Mouse (Mus musculus): Measurements from ENCODE around the gene Lrrfip1. TPM values are rescaled to one million over a fixed set of nuclear protein-coding genes. Genes with fewer than 3 reads are reported as not detected.

Gene Lrrfip1
- polyA plus RNA-seq, 1 experiment from 2014 or later, result 45.3 TPM

- Histone ChIP-seq H3K27me3 (replicated peaks) (no peaks in the 10 kb centered on the region), H3K27ac (replicated peaks) (no peak overlapping the region), H3K36me3 (no peaks in the 10 kb centered on the region), H3K9ac (replicated peaks) (no peak overlapping the region), H3K4me1 (peaks cover 16% of the 10 kb centered on the region), H3K9me3 (replicated peaks) (no peaks in the 10 kb centered on the region), H3K4me2 (no peak overlapping the region), H3K4me3 (replicated peaks) (no peak overlapping the region)
- WGBS, result 92% methylated on average over 9 of the region's 9 CpGs
- no peak for ATAC-seq (ENCODE audit: low FRiP score)
These were observed 78.9 kb downstream of the Lrrfip1 start for GRCm38 (mm10) chr1:91077456-91077855.

- WGBS, result 84% methylated on average over 8 of the region's 8 CpGs
These were observed 79.4 kb downstream of the Lrrfip1 start for GRCm38 (mm10) chr1:91077980-91078379.

GRCm38 (mm10) chr1:91079740-91080422 lies 81.3 kb downstream of the Lrrfip1 start:
- peak overlapping the region; percentile 33; the same call in 1 of the 2 replicates for H3K27ac ChIP-seq (replicated peaks)

More at GRCm38 (mm10) chr1:91077980-91078379, 79.4 kb downstream of the Lrrfip1 start:
- Histone ChIP-seq H3K27me3 (replicated peaks) (no peaks in the 10 kb centered on the region), H3K9me3 (replicated peaks) (no peaks in the 10 kb centered on the region), H3K4me1 (peaks cover 19% of the 10 kb centered on the region), H3K4me3 (replicated peaks) (no peak overlapping the region), H3K27ac (replicated peaks) (no peak overlapping the region), H3K36me3 (no peaks in the 10 kb centered on the region), H3K4me2 (no peak overlapping the region), H3K9ac (replicated peaks) (no peak overlapping the region)
- ATAC-seq (ENCODE audit: low FRiP score), result no peak

GRCm38 (mm10) chr1:91080423-91080749 lies 81.8 kb downstream of the Lrrfip1 start:
- no peak overlapping the region for H3K9ac ChIP-seq (replicated peaks)
- H3K4me2 ChIP-seq, result no peak overlapping the region
- no peak; the same call in 1 of the 2 replicates for ATAC-seq (ENCODE audit: low FRiP score)
- H3K27ac ChIP-seq (replicated peaks), result no peak overlapping the region
- no peaks in the 10 kb centered on the region for H3K36me3 ChIP-seq
- H3K9me3 ChIP-seq (replicated peaks), result no peaks in the 10 kb centered on the region
- no peak overlapping the region for H3K4me3 ChIP-seq (replicated peaks)
- WGBS, result 78% methylated on average over 7 of the region's 7 CpGs
- H3K27me3 ChIP-seq (replicated peaks), result no peaks in the 10 kb centered on the region
- peaks cover 22% of the 10 kb centered on the region for H3K4me1 ChIP-seq

More at GRCm38 (mm10) chr1:91079740-91080422, 81.3 kb downstream of the Lrrfip1 start:
- H3K36me3 ChIP-seq, result no peaks in the 10 kb centered on the region
- H3K4me3 ChIP-seq (replicated peaks), result no peak overlapping the region
- H3K9ac ChIP-seq (replicated peaks), result no peak overlapping the region
- 46% methylated on average over 10 of the region's 10 CpGs for WGBS
- H3K4me2 ChIP-seq, result no peak overlapping the region
- ATAC-seq (ENCODE audit: low FRiP score), result peak; percentile 61; the same call in 1 of the 2 replicates
- no peaks in the 10 kb centered on the region for H3K27me3 ChIP-seq (replicated peaks)
- no peaks in the 10 kb centered on the region for H3K9me3 ChIP-seq (replicated peaks)
- peaks cover 19% of the 10 kb centered on the region for H3K4me1 ChIP-seq

- Histone ChIP-seq H3K9ac (replicated peaks) (no peak overlapping the region), H3K27ac (replicated peaks) (no peak overlapping the region), H3K4me1 (peaks cover 16% of the 10 kb centered on the region), H3K27me3 (replicated peaks) (no peaks in the 10 kb centered on the region), H3K4me2 (no peak overlapping the region), H3K4me3 (replicated peaks) (no peak overlapping the region), H3K9me3 (replicated peaks) (no peaks in the 10 kb centered on the region), H3K36me3 (no peaks in the 10 kb centered on the region)
- ATAC-seq (ENCODE audit: low FRiP score), result no peak
- 74% methylated on average over 8 of the region's 8 CpGs for WGBS
These were observed 85.8 kb downstream of the Lrrfip1 start for GRCm38 (mm10) chr1:91084374-91084773.

- ATAC-seq (ENCODE audit: low FRiP score), result no peak
- Histone ChIP-seq H3K9me3 (replicated peaks) (no peaks in the 10 kb centered on the region), H3K36me3 (no peaks in the 10 kb centered on the region), H3K9ac (replicated peaks) (no peak overlapping the region), H3K4me2 (no peak overlapping the region), H3K27me3 (replicated peaks) (no peaks in the 10 kb centered on the region), H3K4me1 (peaks cover 10% of the 10 kb centered on the region; the same call in 1 of the 2 replicates), H3K27ac (replicated peaks) (no peak overlapping the region), H3K4me3 (replicated peaks) (no peak overlapping the region)
- WGBS, result 87% methylated on average over 10 of the region's 10 CpGs
These were observed 86.5 kb downstream of the Lrrfip1 start for GRCm38 (mm10) chr1:91085009-91085408.

- Histone ChIP-seq H3K4me1 (0 out of 2 replicates have a peak, but pooled peaks cover 6% of the 10 kb centered on the region), H3K4me2 (no peak overlapping the region), H3K4me3 (replicated peaks) (no peak overlapping the region), H3K27me3 (replicated peaks) (no peaks in the 10 kb centered on the region), H3K36me3 (no peaks in the 10 kb centered on the region), H3K9ac (replicated peaks) (no peak overlapping the region), H3K9me3 (replicated peaks) (no peaks in the 10 kb centered on the region), H3K27ac (replicated peaks) (no peak overlapping the region)
- no peak for ATAC-seq (ENCODE audit: low FRiP score)
- 61% methylated on average over 2 of the region's 2 CpGs for WGBS
These were observed 87.1 kb downstream of the Lrrfip1 start for GRCm38 (mm10) chr1:91085686-91086085.

- H3K27ac ChIP-seq (replicated peaks), result no peak overlapping the region
- no peak overlapping the region for H3K4me2 ChIP-seq
- H3K9ac ChIP-seq (replicated peaks), result no peak overlapping the region
- no peaks in the 10 kb centered on the region for H3K27me3 ChIP-seq (replicated peaks)
- H3K9me3 ChIP-seq (replicated peaks), result no peaks in the 10 kb centered on the region
- H3K4me3 ChIP-seq (replicated peaks), result no peak overlapping the region
- ATAC-seq (ENCODE audit: low FRiP score), result no peak
- no peaks in the 10 kb centered on the region for H3K36me3 ChIP-seq
- 0 out of 2 replicates have a peak, but pooled peaks cover 6% of the 10 kb centered on the region for H3K4me1 ChIP-seq
- WGBS, result 43% methylated on average over 3 of the region's 3 CpGs
These were observed 87.8 kb downstream of the Lrrfip1 start for GRCm38 (mm10) chr1:91086325-91086724.

GRCm38 (mm10) chr1:91086748-91087147 lies 88.2 kb downstream of the Lrrfip1 start:
- Histone ChIP-seq H3K9me3 (replicated peaks) (no peaks in the 10 kb centered on the region), H3K4me1 (0 out of 2 replicates have a peak, but pooled peaks cover 6% of the 10 kb centered on the region), H3K36me3 (no peaks in the 10 kb centered on the region), H3K4me3 (replicated peaks) (no peak overlapping the region), H3K27ac (replicated peaks) (no peak overlapping the region), H3K9ac (replicated peaks) (no peak overlapping the region), H3K27me3 (replicated peaks) (no peaks in the 10 kb centered on the region), H3K4me2 (no peak overlapping the region)
- 82% methylated on average over 5 of the region's 5 CpGs for WGBS
- no peak for ATAC-seq (ENCODE audit: low FRiP score)

- Histone ChIP-seq H3K27me3 (replicated peaks) (no peaks in the 10 kb centered on the region), H3K9ac (replicated peaks) (no peak overlapping the region), H3K4me1 (0 out of 2 replicates have a peak, but pooled peaks cover 3% of the 10 kb centered on the region), H3K4me2 (no peak overlapping the region), H3K4me3 (replicated peaks) (no peak overlapping the region), H3K36me3 (no peaks in the 10 kb centered on the region), H3K27ac (replicated peaks) (no peak overlapping the region), H3K9me3 (replicated peaks) (no peaks in the 10 kb centered on the region)
- ATAC-seq (ENCODE audit: low FRiP score), result no peak
- WGBS, result 86% methylated on average over 7 of the region's 7 CpGs
These were observed 89.5 kb downstream of the Lrrfip1 start for GRCm38 (mm10) chr1:91088027-91088426.

GRCm38 (mm10) chr1:91088941-91089340 lies 90.4 kb downstream of the Lrrfip1 start:
- H3K9me3 ChIP-seq (replicated peaks), result no peaks in the 10 kb centered on the region
- no peak overlapping the region for H3K4me3 ChIP-seq (replicated peaks)
- WGBS, result 88% methylated on average over 8 of the region's 8 CpGs
- ATAC-seq (ENCODE audit: low FRiP score), result no peak
- H3K36me3 ChIP-seq, result no peaks in the 10 kb centered on the region
- no peaks in the 10 kb centered on the region for H3K27me3 ChIP-seq (replicated peaks)
- no peak overlapping the region for H3K4me2 ChIP-seq
- no peak overlapping the region for H3K27ac ChIP-seq (replicated peaks)
- H3K9ac ChIP-seq (replicated peaks), result no peak overlapping the region
- 0 out of 2 replicates have a peak, but pooled peaks cover 3% of the 10 kb centered on the region for H3K4me1 ChIP-seq

- H3K4me2 ChIP-seq, result no peak overlapping the region
- H3K9me3 ChIP-seq (replicated peaks), result no peaks in the 10 kb centered on the region
- H3K9ac ChIP-seq (replicated peaks), result no peak overlapping the region
- 82% methylated on average over 6 of the region's 6 CpGs for WGBS
- no peaks in the 10 kb centered on the region for H3K27me3 ChIP-seq (replicated peaks)
- no peak overlapping the region for H3K4me3 ChIP-seq (replicated peaks)
- no peak overlapping the region for H3K27ac ChIP-seq (replicated peaks)
- no peaks in the 10 kb centered on the region for H3K4me1 ChIP-seq
- no peaks in the 10 kb centered on the region for H3K36me3 ChIP-seq
- ATAC-seq (ENCODE audit: low FRiP score), result no peak
These were observed 91.9 kb downstream of the Lrrfip1 start for GRCm38 (mm10) chr1:91090456-91090855.
